Mouse (Mus musculus) hindbrain, embryonic 14.5 days (tissue): ENCODE results near the gene Rpl23. TPM values are rescaled to one million over a fixed set of nuclear protein-coding genes. Genes with fewer than 3 reads are reported as not detected.

ENCODE experiments used
- ATAC-seq: fragments of 200-750 bp; cut with Nextera tagmentation; 2 replicates; pipeline ENCODE4 v1.8.0; 2017; ENCODE audit warnings: moderate number of reproducible peaks, mild to moderate bottlenecking, moderate TSS enrichment, moderate library complexity; ENCODE audit not compliant: low FRiP score
- DNase-seq: peaks from one replicate; pipeline ENCODE4 v3.0.0-alpha.2; 2015; ENCODE audit warnings: low spot score
- H3K27ac ChIP-seq: fragments of 300-500 bp; sonication (generic); 2 replicates; pipeline ENCODE4 v1.5.1; 2014; ENCODE audit warnings: mild to moderate bottlenecking, moderate library complexity
- H3K27me3 ChIP-seq: fragments of 300-500 bp; sonication (generic); 2 replicates; pipeline ENCODE4 v1.6.1; 2014; ENCODE audit warnings: mild to moderate bottlenecking, low read length, mixed read lengths; ENCODE audit not compliant: control insufficient read depth, insufficient read depth
- H3K36me3 ChIP-seq: fragments of 300-500 bp; sonication (generic); replicated peaks from 2 replicates; pipeline ENCODE4 v1.6.1; 2014; ENCODE audit not compliant: control insufficient read depth, insufficient read depth
- H3K4me1 ChIP-seq: fragments of 300-500 bp; sonication (generic); replicated peaks from 2 replicates; pipeline ENCODE4 v1.6.1; 2014; ENCODE audit warnings: antibody characterized with exemption, low read length, mixed read lengths; ENCODE audit not compliant: control insufficient read depth, insufficient read depth
- H3K4me2 ChIP-seq: fragments of 300-500 bp; sonication (generic); replicated peaks from 2 replicates; pipeline ENCODE4 v1.6.1; 2014; ENCODE audit warnings: mild to moderate bottlenecking, moderate library complexity
- H3K4me3 ChIP-seq: fragments of 300-500 bp; sonication (generic); replicated peaks from 2 replicates; pipeline ENCODE4 v1.5.1; 2014; ENCODE audit warnings: mild to moderate bottlenecking, low read length
- H3K9ac ChIP-seq: fragments of 300-500 bp; sonication (generic); 2 replicates; pipeline ENCODE4 v1.6.1; 2014
- H3K9me3 ChIP-seq: fragments of 300-500 bp; sonication (generic); 2 replicates; pipeline ENCODE4 v1.6.1; 2016; ENCODE audit warnings: low read length; ENCODE audit not compliant: control insufficient read depth
- WGBS: fragments of 180-500 bp; shearing (Covaris S2); extraction: QIAGEN DNeasy Blood & Tissue Kit; methylation state at CpG from one replicate; pipeline ENCODE4 v1.1.7; 2014; 5-methylcytosine and 5-hydroxymethylcytosine counted together
- polyA plus RNA-seq: library from polyadenylated mRNA; unstranded; fragments of >200 nt; fragmentation: Nextera tagmentation; extraction: Ambion mirVana; gene quantifications from 2 replicates; pipeline ENCODE4 v1.2.1, GENCODE M21; 2014

Rpl23 gene
- polyA plus RNA-seq, 1 experiment from 2014 or later = 419 TPM

GRCm38 (mm10) chr11:97810356-97810755, 28.1 kb upstream of the Rpl23 start:
- no peak overlapping the region for H3K9ac ChIP-seq
- no peak overlapping the region for H3K4me2 ChIP-seq
- 0 out of 2 replicates have a peak overlapping the region, but pooled peaks have one; percentile 95 for H3K27ac ChIP-seq
- H3K36me3 ChIP-seq = peaks cover 58% of the 10 kb centered on the region
- ATAC-seq (no peak), DNase-seq (no peak)
- peaks cover 75% of the 10 kb centered on the region for H3K4me1 ChIP-seq
- no peak overlapping the region for H3K4me3 ChIP-seq
- no peaks in the 10 kb centered on the region for H3K9me3 ChIP-seq
- no peaks in the 10 kb centered on the region for H3K27me3 ChIP-seq
- 86% methylated on average over 7 of the region's 7 CpGs for WGBS

- Histone ChIP-seq H3K27me3 (no peaks in the 10 kb centered on the region), H3K4me3 (no peak overlapping the region), H3K4me1 (peaks cover 84% of the 10 kb centered on the region), H3K9ac (no peak overlapping the region; the same call in 1 of the 2 replicates), H3K9me3 (no peaks in the 10 kb centered on the region), H3K36me3 (peaks cover 49% of the 10 kb centered on the region), H3K4me2 (no peak overlapping the region), H3K27ac (no peak overlapping the region)
- ATAC-seq (no peak), DNase-seq (no peak)
- WGBS = 72% methylated on average over 7 of the region's 7 CpGs
Observed at GRCm38 (mm10) chr11:97809235-97810121, 27.2 kb upstream of the Rpl23 start.

GRCm38 (mm10) chr11:97808621-97809234, 26.5 kb upstream of the Rpl23 start:
- 45% methylated on average over 5 of the region's 5 CpGs for WGBS
- ATAC-seq (no peak), DNase-seq (no peak)
- H3K36me3 ChIP-seq = peaks cover 41% of the 10 kb centered on the region
- no peak overlapping the region for H3K27ac ChIP-seq
- no peak overlapping the region for H3K9ac ChIP-seq
- no peak overlapping the region for H3K4me3 ChIP-seq
- H3K4me2 ChIP-seq = no peak overlapping the region
- no peaks in the 10 kb centered on the region for H3K9me3 ChIP-seq
- H3K4me1 ChIP-seq = peaks cover 87% of the 10 kb centered on the region
- no peaks in the 10 kb centered on the region for H3K27me3 ChIP-seq

- 63% methylated on average over 2 of the region's 2 CpGs for WGBS
- Histone ChIP-seq H3K36me3 (peaks cover 38% of the 10 kb centered on the region), H3K4me3 (no peak overlapping the region), H3K27me3 (no peaks in the 10 kb centered on the region), H3K4me1 (peaks cover 82% of the 10 kb centered on the region), H3K9me3 (no peaks in the 10 kb centered on the region), H3K27ac (peak overlapping the region; percentile 57; the same call in 1 of the 2 replicates), H3K9ac (no peak overlapping the region), H3K4me2 (no peak overlapping the region)
- no peak for ATAC-seq
- DNase-seq = no peak
Observed at GRCm38 (mm10) chr11:97808093-97808492, 25.9 kb upstream of the Rpl23 start.

- Histone ChIP-seq H3K27ac (peak overlapping the region; percentile 57; the same call in 1 of the 2 replicates), H3K36me3 (peaks cover 38% of the 10 kb centered on the region), H3K27me3 (no peaks in the 10 kb centered on the region), H3K9ac (no peak overlapping the region), H3K4me2 (no peak overlapping the region), H3K9me3 (no peaks in the 10 kb centered on the region), H3K4me3 (no peak overlapping the region), H3K4me1 (peaks cover 78% of the 10 kb centered on the region)
- DNase-seq = no peak
- no peak for ATAC-seq
- WGBS = 51% methylated on average over 6 of the region's 6 CpGs
Observed at GRCm38 (mm10) chr11:97807626-97808025, 25.4 kb upstream of the Rpl23 start.

GRCm38 (mm10) chr11:97806613-97806964, 24.4 kb upstream of the Rpl23 start:
- H3K27me3 ChIP-seq = no peaks in the 10 kb centered on the region
- peak overlapping the region; percentile 38; the same call in 1 of the 2 replicates for H3K9ac ChIP-seq
- no peak for DNase-seq
- peak overlapping the region; percentile 36 for H3K4me2 ChIP-seq
- H3K36me3 ChIP-seq = peaks cover 38% of the 10 kb centered on the region
- H3K9me3 ChIP-seq = no peaks in the 10 kb centered on the region
- peak overlapping the region; percentile 74 for H3K27ac ChIP-seq
- no peak for ATAC-seq
- peaks cover 74% of the 10 kb centered on the region for H3K4me1 ChIP-seq
- WGBS = 43% methylated on average over 7 of the region's 7 CpGs
- H3K4me3 ChIP-seq = no peak overlapping the region

GRCm38 (mm10) chr11:97805662-97806612, 23.7 kb upstream of the Rpl23 start:
- DNase-seq (no peak), ATAC-seq (peak; percentile 32; the same call in 1 of the 2 replicates)
- Histone ChIP-seq H3K27me3 (no peaks in the 10 kb centered on the region), H3K4me1 (peaks cover 74% of the 10 kb centered on the region), H3K4me3 (no peak overlapping the region; the same call in 1 of the 2 replicates), H3K9ac (peak overlapping the region; percentile 38), H3K4me2 (peak overlapping the region; percentile 36), H3K9me3 (no peaks in the 10 kb centered on the region), H3K27ac (peak overlapping the region; percentile 74), H3K36me3 (peaks cover 36% of the 10 kb centered on the region)
- WGBS = 28% methylated on average over 15 of the region's 15 CpGs

- WGBS = 28% methylated on average over 9 of the region's 9 CpGs
- Histone ChIP-seq H3K27me3 (no peaks in the 10 kb centered on the region), H3K4me2 (peak overlapping the region; percentile 36), H3K27ac (peak overlapping the region; percentile 74), H3K4me1 (peaks cover 67% of the 10 kb centered on the region), H3K9ac (peak overlapping the region; percentile 38; the same call in 1 of the 2 replicates), H3K9me3 (no peaks in the 10 kb centered on the region), H3K36me3 (peaks cover 32% of the 10 kb centered on the region), H3K4me3 (no peak overlapping the region)
- DNase-seq (peak; percentile 52), ATAC-seq (no peak)
Observed at GRCm38 (mm10) chr11:97804841-97805661, 22.8 kb upstream of the Rpl23 start.
